Comparison of ENCODE assay signal across 15 mouse cellular contexts in genomic region chr4:144559792-144560191, GRCm38 (mm10). TPM values are rescaled to one million over a fixed set of nuclear protein-coding genes. Genes with fewer than 3 reads are reported as not detected.
A peak's percentile ranks its signal among the peaks of the same experiment; 100 is the strongest.
DNase-seq lines count a peak whose midpoint lies in the region; TF ChIP-seq lines count a peak whose summit lies in the region.
"Had no signal": no experiment of that assay in that cellular context is flagged by ENCODE, and none has a peak within 500 bp of the region (broad histone marks: within the 10 kb centered on the region; RNA-seq: fewer than 3 reads in every experiment).

No protein-coding gene starts in this region.

- TF ChIP-seq POLR2A in kidney, adult 2 months (IDR thresholded peaks at IDR 0.05; ENCODE audit: low read depth, low read length): no peak

- peak; percentile 29 for DNase-seq in kidney, adult 2 months
- DNase-seq in kidney, adult 18-20 months: no peak
- peak; percentile 12 for DNase-seq in urinary bladder, postnatal 25 days (ENCODE audit: low spot score)
- DNase-seq in urinary bladder, postnatal 10 days (ENCODE audit: low spot score): no peak
- DNase-seq in forelimb bud, embryonic 11.5 days (ENCODE audit: low read depth, low spot score): peak; percentile 1
- DNase-seq in frontal cortex, postnatal 25 days (ENCODE audit: low spot score in 2 of 2): no peak
- no peak for DNase-seq in frontal cortex, postnatal 10 days (ENCODE audit: low spot score in 2 of 2)
- DNase-seq: cerebellum, adult 11 months; lung, adult 18-20 months; thymus, postnatal 14 days had no signal

- no peak overlapping the region for H3K4me3 ChIP-seq in kidney, adult 2 months (ENCODE audit: insufficient read depth, low read depth, low read length)
- H3K4me3 ChIP-seq: heart, embryonic 13.5 days; hindbrain, embryonic 12.5 days; midbrain, embryonic 13.5 days; neural tube, embryonic 13.5 days had no signal

- no peak overlapping the region for H3K27ac ChIP-seq in kidney, adult 2 months (ENCODE audit: insufficient read depth, low read depth, low read length)
- H3K27ac ChIP-seq: heart, embryonic 13.5 days; hindbrain, embryonic 12.5 days; midbrain, embryonic 13.5 days; neural tube, embryonic 13.5 days had no signal

- no peaks in the 10 kb centered on the region for H3K4me1 ChIP-seq in kidney, adult 2 months (ENCODE audit: control insufficient read depth, insufficient read depth, low read length)
- H3K4me1 ChIP-seq: heart, embryonic 13.5 days; hindbrain, embryonic 12.5 days; midbrain, embryonic 13.5 days; neural tube, embryonic 13.5 days had no signal

- H3K36me3 ChIP-seq in kidney, adult 2 months (ENCODE audit: control insufficient read depth, insufficient read depth, low read length): no peaks in the 10 kb centered on the region
- H3K36me3 ChIP-seq: heart, embryonic 13.5 days; hindbrain, embryonic 12.5 days; midbrain, embryonic 13.5 days; neural tube, embryonic 13.5 days had no signal

- H3K27me3 ChIP-seq in kidney, adult 2 months (replicated peaks; ENCODE audit: control insufficient read depth, insufficient read depth, low read length): no peaks in the 10 kb centered on the region
- H3K27me3 ChIP-seq: heart, embryonic 13.5 days; hindbrain, embryonic 12.5 days; midbrain, embryonic 13.5 days; neural tube, embryonic 13.5 days had no signal

- no peak for TF ChIP-seq CTCF in kidney, adult 2 months (conservative IDR thresholded peaks at IDR 0.05; ENCODE audit: insufficient read depth, insufficient read length, low read depth, low read length)

RNA-seq across cellular contexts. Expression of gene Gm13124, which starts 5.1 kb away (rescaled TPM):
- polyA plus RNA-seq in kidney, adult 2 months (2012; rRNA removed): not detected in 2 replicates
- polyA plus RNA-seq: heart, embryonic 13.5 days; hindbrain, embryonic 12.5 days; limb, embryonic 11.5 days; midbrain, embryonic 13.5 days; neural tube, embryonic 13.5 days had no signal

RNA-seq across cellular contexts. Expression of gene 9430007A20Rik, which starts 40.2 kb away (rescaled TPM):
- polyA plus RNA-seq in kidney, adult 2 months (2012; rRNA removed): not detected in 2 replicates
- polyA plus RNA-seq: heart, embryonic 13.5 days; hindbrain, embryonic 12.5 days; limb, embryonic 11.5 days; midbrain, embryonic 13.5 days; neural tube, embryonic 13.5 days had no signal

RNA-seq across cellular contexts. Expression of gene Aadacl4, which starts 53.7 kb away (rescaled TPM):
- not detected in 2 replicates for polyA plus RNA-seq in kidney, adult 2 months (2012; rRNA removed)
- polyA plus RNA-seq: heart, embryonic 13.5 days; hindbrain, embryonic 12.5 days; limb, embryonic 11.5 days; midbrain, embryonic 13.5 days; neural tube, embryonic 13.5 days had no signal

Comparison
In these comparisons a context has a peak if more than half of its experiments do, and no peak if none do; other contexts are left out.
1. DNase-seq: peak in kidney, adult 2 months (single experiment), urinary bladder, postnatal 25 days (single experiment) and forelimb bud, embryonic 11.5 days (single experiment); none in kidney, adult 18-20 months (single experiment), urinary bladder, postnatal 10 days (single experiment), frontal cortex, postnatal 25 days (0 of 2) and frontal cortex, postnatal 10 days (0 of 2).